Mouse (Mus musculus): ENCODE measurements around the gene Nt5c.

DNA sequence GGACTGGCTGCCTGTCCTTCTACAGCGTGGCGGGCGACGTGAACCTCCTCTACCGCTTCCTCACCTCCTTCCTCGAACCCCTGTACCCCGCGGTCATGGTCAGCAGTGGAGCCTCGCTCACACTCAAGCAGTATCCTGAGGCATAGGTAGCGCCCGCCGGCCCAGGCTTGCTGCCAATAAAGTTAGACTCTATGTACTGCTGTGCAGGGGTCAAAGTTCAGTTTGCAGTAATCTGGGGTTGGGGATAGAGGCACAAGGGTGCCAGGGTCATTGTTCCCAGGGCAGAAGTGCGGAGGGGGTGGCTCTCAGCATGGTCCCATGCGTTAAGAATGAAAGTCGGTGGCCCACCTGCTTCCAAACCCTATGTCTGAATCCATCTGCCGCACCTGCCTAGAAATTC is 43.6 kb downstream of the Nt5c start:
- TF ChIP-seq CTCF (IDR thresholded peaks at IDR 0.05; ENCODE audit: borderline replicate concordance, extremely low read depth, insufficient read depth, insufficient read length) (no peak), POLR2A (IDR thresholded peaks at IDR 0.05; ENCODE audit: borderline replicate concordance, extremely low read depth, insufficient read depth, insufficient read length, poor library complexity, severe bottlenecking) (no peak)

Measured in brain, embryonic 14.5 days (tissue).